Mouse (Mus musculus) embryonic stem cell, embryonic (primary cell): ENCODE data around the gene Fam89b.

Source experiments
- CTCF ChIA-PET, 4 experiments: fragments of 300-600 bp in 2 of 4; fragments of 350-600 bp in 2 of 4; sonication (Branson Sonifier 250); formaldehyde crosslinking; loops; one replicate each; lab custom pipeline; 2022; ENCODE audit warnings: inconsistent platforms in 2 of 4; lab: Charles Lee
- POLR2A ChIA-PET, 4 experiments: fragments of 300-600 bp in 2 of 4; fragments of 350-600 bp in 2 of 4; sonication (Branson Sonifier 250); formaldehyde crosslinking; loops; one replicate each; lab custom pipeline; 2022; ENCODE audit warnings: antibody characterized with exemption in 4 of 4, inconsistent platforms in 1 of 4; lab: Charles Lee

Fam89b gene

GRCm38 (mm10) chr19:5686954-5687353 is 42.5 kb downstream of the Fam89b start:
- POLR2A ChIA-PET, result interaction anchor here in 1 of 4 experiments (1.9 kb wide), 1 partner anchor 27 kb away, joined by 6 read pairs; no protein-coding TSS in a partner anchor
- CTCF ChIA-PET, result interaction anchor here in 1 of 4 experiments (0.9 kb wide), 1 partner anchor 23 kb away, joined by 3 read pairs; the partner anchor contains the start of gene Sipa1

- CTCF ChIA-PET, result no interaction called here
- POLR2A ChIA-PET, result interaction anchor here in 2 of 4 experiments (1.6 to 2.4 kb wide), 4 partner anchors 12 to 198 kb away, joined by 4 to 9 read pairs (median 6); partner anchors contain the start of gene Mus81 (in 1 of the 2)
Observed at GRCm38 (mm10) chr19:5686437-5686836, 43.0 kb downstream of the Fam89b start.

- ChIA-PET CTCF (interaction anchor here in 3 of 4 experiments (0.6 to 1.8 kb wide), 3 partner anchors 11 to 42 kb away, joined by 3 to 8 read pairs (median 3); partner anchors contain the start of gene Fam89b (in 1 of the 3)), POLR2A (interaction anchor here in 2 of 4 experiments (0.9 to 2.4 kb wide), 8 partner anchors 10 to 198 kb away, joined by 3 to 9 read pairs (median 6); partner anchors contain the start of gene Mus81 (in 1 of the 2))
Observed at GRCm38 (mm10) chr19:5685861-5686260, 43.6 kb downstream of the Fam89b start.

- ChIA-PET POLR2A (interaction anchor here in 3 of 4 experiments (0.8 to 2.4 kb wide), 11 partner anchors 10 to 456 kb away, joined by 3 to 9 read pairs (median 4); partner anchors contain the start of genes Arl2 (in 1 of the 3) and Mus81 (in 1 of the 3)), CTCF (interaction anchor here in 3 of 4 experiments (0.6 to 1.8 kb wide), 3 partner anchors 11 to 43 kb away, joined by 3 to 8 read pairs (median 3); partner anchors contain the start of gene Fam89b (in 1 of the 3))
Observed at GRCm38 (mm10) chr19:5685431-5685830, 44.0 kb downstream of the Fam89b start.

GRCm38 (mm10) chr19:5684985-5685384 is 44.5 kb downstream of the Fam89b start:
- CTCF ChIA-PET, result interaction anchor here in 3 of 4 experiments (0.6 to 1.8 kb wide), 4 partner anchors 10 to 1717 kb away, joined by 3 to 8 read pairs (median 3); partner anchors contain the start of gene Fam89b (in 1 of the 3)

GRCm38 (mm10) chr19:5684236-5684635 is 45.2 kb downstream of the Fam89b start:
- ChIA-PET CTCF (interaction anchor here in 1 of 4 experiments (0.6 to 1.8 kb wide), 2 partner anchors 44 to 1718 kb away, joined by 3 to 8 read pairs; partner anchors contain the start of gene Fam89b), POLR2A (interaction anchor here in 3 of 4 experiments (0.5 to 2.4 kb wide), 16 partner anchors 9 to 594 kb away, joined by 3 to 9 read pairs (median 4); partner anchors contain the start of gene Cfl1 (in 1 of the 3))

More at GRCm38 (mm10) chr19:5684985-5685384, 44.5 kb downstream of the Fam89b start:
- POLR2A ChIA-PET, result interaction anchor here in 3 of 4 experiments (0.6 to 2.4 kb wide), 17 partner anchors 10 to 456 kb away, joined by 3 to 9 read pairs (median 3); partner anchors contain the start of genes Arl2 (in 1 of the 3), Cfl1 (in 1 of the 3) and Mus81 (in 1 of the 3)

GRCm38 (mm10) chr19:5680432-5680831 is 49.0 kb downstream of the Fam89b start:
- POLR2A ChIA-PET, result no interaction called here

More at GRCm38 (mm10) chr19:5680432-5680831, 49.0 kb downstream of the Fam89b start:
- CTCF ChIA-PET, result no interaction called here
